Mouse (Mus musculus) testis, adult 2 months (tissue): ENCODE measurements around the gene Plcd3.

Experiments
- CTCF ChIP-seq: fragments of 200-500 bp; IDR thresholded peaks from 2 replicates; pipeline ENCODE4 v1.5.1; 2012; ENCODE audit warnings: low read depth, mild to moderate bottlenecking, inconsistent platforms, low read length, moderate library complexity; ENCODE audit not compliant: control insufficient read depth, insufficient read depth, insufficient replicate concordance
- POLR2A ChIP-seq: fragments of 200-500 bp; IDR thresholded peaks from 2 replicates; pipeline ENCODE4 v1.6.1; 2012; ENCODE audit warnings: low read depth, mild to moderate bottlenecking, inconsistent platforms, low read length, moderate library complexity; ENCODE audit not compliant: control insufficient read depth

GRCm38 (mm10) chr11:103131701-103132575 lies 30.5 kb upstream of the Plcd3 start, which contains the start of gene Hexim2:
- TF ChIP-seq CTCF: no peak
- no peak for TF ChIP-seq POLR2A
